Mouse (Mus musculus) limb, embryonic 11.5 days (tissue): ENCODE measurements around the gene Tmem59. TPM values are rescaled to one million over a fixed set of nuclear protein-coding genes. Genes with fewer than 3 reads are reported as not detected.

ENCODE experiments used
- ATAC-seq: fragments of 200-750 bp; cut with Nextera tagmentation; 2 replicates; pipeline ENCODE4 v1.8.0; 2017; ENCODE audit warnings: low read depth; ENCODE audit not compliant: insufficient number of reproducible peaks, low FRiP score, low TSS enrichment
- DNase-seq: peaks from one replicate; pipeline ENCODE4 v3.0.0-alpha.2; 2015; ENCODE audit warnings: low spot score
- H3K27ac ChIP-seq: fragments of 300-500 bp; sonication (generic); replicated peaks from 2 replicates; pipeline ENCODE4 v1.5.1; 2014; ENCODE audit warnings: low read depth, mild to moderate bottlenecking, low read length
- H3K27me3 ChIP-seq: fragments of 300-500 bp; sonication (generic); 2 replicates; pipeline ENCODE4 v1.6.1; 2014; ENCODE audit warnings: mild to moderate bottlenecking, low read length, mixed read lengths; ENCODE audit not compliant: control insufficient read depth, insufficient read depth
- H3K36me3 ChIP-seq: fragments of 300-500 bp; sonication (generic); 2 replicates; pipeline ENCODE4 v1.6.1; 2014; ENCODE audit warnings: mild to moderate bottlenecking, low read length, moderate library complexity, mixed read lengths; ENCODE audit not compliant: control insufficient read depth, insufficient read depth
- H3K4me1 ChIP-seq: fragments of 300-500 bp; sonication (generic); 2 replicates; pipeline ENCODE4 v1.6.1; 2014; ENCODE audit warnings: low read length, mixed read lengths; ENCODE audit not compliant: control insufficient read depth, insufficient read depth
- H3K4me2 ChIP-seq: fragments of 300-500 bp; sonication (generic); 2 replicates; pipeline ENCODE4 v1.6.1; 2014; ENCODE audit warnings: low read depth, mild to moderate bottlenecking, moderate library complexity; ENCODE audit not compliant: severe bottlenecking
- H3K4me3 ChIP-seq: fragments of 300-500 bp; sonication (generic); 2 replicates; pipeline ENCODE4 v1.5.1; 2014; ENCODE audit warnings: low read depth, low read length
- H3K9ac ChIP-seq: fragments of 300-500 bp; sonication (generic); 2 replicates; pipeline ENCODE4 v1.6.1; 2014; ENCODE audit warnings: mild to moderate bottlenecking, low read length
- H3K9me3 ChIP-seq: fragments of 300-500 bp; sonication (generic); 2 replicates; pipeline ENCODE4 v1.6.1; 2016; ENCODE audit warnings: low read length; ENCODE audit not compliant: control insufficient read depth
- WGBS: fragments of 180-500 bp; shearing (Covaris S2); extraction: QIAGEN DNeasy Blood & Tissue Kit; methylation state at CpG from one replicate; pipeline ENCODE4 v1.1.7; 2014; 5-methylcytosine and 5-hydroxymethylcytosine counted together
- polyA plus RNA-seq: library from polyadenylated mRNA; unstranded; fragments of >200 nt; fragmentation: Nextera tagmentation; extraction: Ambion mirVana; gene quantifications from 2 replicates; pipeline ENCODE4 v1.2.1, GENCODE M21; 2014

Gene Tmem59
- polyA plus RNA-seq, 1 experiment from 2014 or later = 295 TPM

DNA sequence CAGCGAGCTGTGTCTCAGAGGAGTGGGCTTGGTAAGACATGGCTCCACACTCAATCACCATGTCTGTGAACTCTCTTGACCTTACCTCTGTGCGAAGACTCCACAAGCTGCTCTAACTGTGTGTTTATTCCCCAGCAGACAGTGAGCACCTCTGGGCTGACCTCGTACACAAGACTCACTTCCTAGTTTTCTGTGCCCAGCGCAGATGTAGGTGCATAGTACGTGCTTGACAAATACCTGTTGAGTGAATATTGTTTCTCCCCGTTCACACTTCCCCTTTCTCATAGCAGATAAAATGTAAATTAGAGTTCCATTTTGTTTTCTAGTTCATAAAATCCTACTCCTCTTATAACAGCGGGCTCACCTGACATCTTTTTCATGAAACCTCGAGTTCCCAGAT, 34.7 kb upstream of the Tmem59 start:
- no peak overlapping the region for H3K4me3 ChIP-seq
- H3K9ac ChIP-seq = no peak overlapping the region
- no peak for ATAC-seq
- H3K27ac ChIP-seq = no peak overlapping the region
- DNase-seq = peak; percentile 20
- H3K36me3 ChIP-seq = peaks cover 7% of the 10 kb centered on the region
- H3K4me2 ChIP-seq = no peak overlapping the region
- 90% methylated on average over 8 of the region's 8 CpGs for WGBS
- no peaks in the 10 kb centered on the region for H3K9me3 ChIP-seq
- peaks cover 30% of the 10 kb centered on the region for H3K4me1 ChIP-seq
- H3K27me3 ChIP-seq = no peaks in the 10 kb centered on the region

DNA sequence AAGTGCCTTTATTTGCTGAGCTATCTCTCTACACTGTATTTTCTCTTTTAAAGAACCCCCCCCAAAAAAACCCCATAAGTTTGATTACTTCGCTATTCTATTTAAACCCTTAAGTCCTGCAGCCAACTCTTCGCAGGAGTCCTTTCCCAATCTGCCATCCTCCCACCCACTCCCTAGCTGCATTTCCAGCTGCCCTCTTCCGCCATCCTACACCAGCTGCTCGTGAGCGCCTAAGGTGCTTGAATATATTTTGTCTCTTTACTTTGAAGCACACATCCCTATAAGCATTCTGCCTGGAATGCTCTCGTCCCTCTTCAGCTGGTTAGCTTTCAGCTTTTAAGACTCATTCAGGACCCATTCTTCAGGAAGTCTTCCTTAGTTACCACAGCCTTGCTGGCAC, 27.2 kb upstream of the Tmem59 start:
- no peak for ATAC-seq
- peaks cover 7% of the 10 kb centered on the region for H3K36me3 ChIP-seq
- H3K9ac ChIP-seq = no peak overlapping the region
- H3K4me1 ChIP-seq = no peaks in the 10 kb centered on the region
- 85% methylated on average over 6 of the region's 6 CpGs for WGBS
- no peak overlapping the region for H3K27ac ChIP-seq
- no peak for DNase-seq
- no peaks in the 10 kb centered on the region for H3K9me3 ChIP-seq
- H3K4me3 ChIP-seq = no peak overlapping the region
- H3K27me3 ChIP-seq = no peaks in the 10 kb centered on the region
- no peak overlapping the region for H3K4me2 ChIP-seq

DNA sequence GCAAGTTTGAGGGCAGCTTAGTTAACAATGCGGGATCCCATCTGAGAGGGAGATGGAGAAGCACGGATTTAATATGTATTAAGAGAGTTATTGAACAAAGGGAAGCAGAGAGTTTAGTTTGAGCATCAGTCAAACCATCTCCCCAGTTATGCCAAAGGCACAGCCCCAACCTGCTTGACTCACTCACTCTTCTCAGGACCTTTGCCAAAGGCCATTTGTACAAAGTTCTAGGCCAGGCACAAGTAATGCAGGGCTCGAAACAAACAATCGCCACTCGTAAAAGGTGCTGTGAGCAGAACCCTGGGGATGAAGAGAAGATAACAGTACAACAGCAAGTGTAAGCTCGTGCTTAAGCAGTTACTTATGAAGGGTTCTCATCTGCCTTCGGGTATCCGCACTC, 25.6 kb upstream of the Tmem59 start:
- Histone ChIP-seq H3K4me3 (no peak overlapping the region), H3K27ac (no peak overlapping the region), H3K4me2 (no peak overlapping the region), H3K9ac (no peak overlapping the region), H3K9me3 (no peaks in the 10 kb centered on the region), H3K4me1 (peaks cover 3% of the 10 kb centered on the region; the same call in 1 of the 2 replicates), H3K36me3 (peaks cover 6% of the 10 kb centered on the region), H3K27me3 (no peaks in the 10 kb centered on the region)
- DNase-seq (no peak), ATAC-seq (no peak)
- 89% methylated on average over 8 of the region's 8 CpGs for WGBS

DNA sequence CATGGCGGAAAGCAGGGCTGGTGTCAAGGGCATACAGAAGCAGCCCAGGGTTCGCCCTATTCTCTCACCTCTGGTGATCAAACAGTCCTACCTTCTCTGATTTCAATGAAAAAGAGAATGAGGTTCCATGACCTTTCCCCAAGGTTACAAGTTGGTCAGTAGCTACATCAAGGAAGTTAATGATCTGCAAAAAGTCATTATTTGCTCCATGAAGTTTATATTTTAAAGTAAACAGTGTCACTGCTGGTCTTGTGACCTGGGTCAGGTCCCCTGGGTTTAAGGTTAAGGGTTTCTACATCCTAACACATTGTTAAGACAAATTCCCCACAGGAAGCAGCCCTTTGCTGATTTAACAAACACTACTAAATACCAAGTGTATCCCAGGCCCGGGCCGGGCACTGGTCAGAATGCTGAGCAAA, 21.2 kb upstream of the Tmem59 start:
- H3K27ac ChIP-seq = no peak overlapping the region
- no peak overlapping the region for H3K4me3 ChIP-seq
- no peak overlapping the region for H3K9ac ChIP-seq
- peaks cover 3% of the 10 kb centered on the region; the same call in 1 of the 2 replicates for H3K4me1 ChIP-seq
- ATAC-seq (no peak), DNase-seq (no peak)
- no peak overlapping the region for H3K4me2 ChIP-seq
- 59% methylated on average over 4 of the region's 4 CpGs for WGBS
- no peaks in the 10 kb centered on the region for H3K27me3 ChIP-seq
- H3K9me3 ChIP-seq = no peaks in the 10 kb centered on the region
- H3K36me3 ChIP-seq = peaks cover 10% of the 10 kb centered on the region

DNA sequence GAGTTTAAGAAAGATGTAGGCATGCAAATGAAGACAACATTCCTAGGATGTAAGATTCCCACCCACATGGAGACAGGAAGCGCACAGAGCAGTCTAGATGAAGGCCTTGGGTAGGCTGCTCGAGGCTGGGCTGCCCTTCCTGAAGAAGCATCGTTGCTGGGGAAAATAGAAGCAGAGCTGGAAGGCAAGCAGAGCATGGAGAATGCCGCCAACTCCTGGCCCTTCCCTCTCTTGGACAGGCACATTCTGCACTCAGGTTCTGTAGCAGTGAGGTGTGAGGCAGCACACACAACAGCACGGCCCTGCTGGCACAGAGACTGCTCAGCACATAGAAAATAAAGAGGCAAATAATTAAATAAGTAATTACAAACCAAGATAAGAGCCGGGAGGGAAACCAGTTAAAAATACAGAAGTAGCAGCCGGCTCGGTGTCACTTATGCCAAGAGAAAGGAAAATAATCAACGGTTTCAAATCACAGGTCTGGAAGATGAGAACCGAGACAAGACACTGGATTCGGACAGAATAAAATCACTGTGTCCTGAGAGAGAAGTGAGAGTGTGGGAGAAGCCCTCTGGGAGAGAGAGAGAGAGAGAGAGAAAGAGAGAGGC, 18.9 kb upstream of the Tmem59 start:
- H3K36me3 ChIP-seq = peaks cover 10% of the 10 kb centered on the region
- WGBS = 88% methylated on average over 11 of the region's 11 CpGs
- ATAC-seq = no peak
- no peak overlapping the region for H3K4me3 ChIP-seq
- no peak overlapping the region for H3K4me2 ChIP-seq
- H3K9ac ChIP-seq = no peak overlapping the region
- DNase-seq = no peak
- peaks cover 3% of the 10 kb centered on the region; the same call in 1 of the 2 replicates for H3K4me1 ChIP-seq
- H3K9me3 ChIP-seq = no peaks in the 10 kb centered on the region
- no peaks in the 10 kb centered on the region for H3K27me3 ChIP-seq
- no peak overlapping the region for H3K27ac ChIP-seq

DNA sequence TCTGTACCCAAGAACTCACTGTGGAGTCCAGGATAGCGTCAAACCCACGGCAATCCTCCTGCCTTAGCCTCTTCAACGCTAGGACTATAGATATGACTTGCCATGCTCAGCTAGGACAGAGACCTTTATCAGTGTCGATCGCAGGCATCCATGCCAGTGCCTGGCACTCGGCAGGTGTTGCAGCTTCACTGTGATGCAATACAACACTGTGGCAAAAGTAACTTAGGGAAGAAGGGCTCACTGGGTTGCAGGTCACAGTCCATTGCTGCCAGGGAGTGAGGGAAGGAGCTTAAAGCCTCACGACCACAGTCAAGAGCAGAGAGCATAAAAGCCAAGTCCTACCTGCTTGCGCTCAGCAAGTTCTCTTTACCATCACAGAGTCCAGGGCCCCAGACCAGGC, 18.0 kb upstream of the Tmem59 start:
- WGBS = 91% methylated on average over 8 of the region's 8 CpGs
- H3K36me3 ChIP-seq = peaks cover 10% of the 10 kb centered on the region

DNA sequence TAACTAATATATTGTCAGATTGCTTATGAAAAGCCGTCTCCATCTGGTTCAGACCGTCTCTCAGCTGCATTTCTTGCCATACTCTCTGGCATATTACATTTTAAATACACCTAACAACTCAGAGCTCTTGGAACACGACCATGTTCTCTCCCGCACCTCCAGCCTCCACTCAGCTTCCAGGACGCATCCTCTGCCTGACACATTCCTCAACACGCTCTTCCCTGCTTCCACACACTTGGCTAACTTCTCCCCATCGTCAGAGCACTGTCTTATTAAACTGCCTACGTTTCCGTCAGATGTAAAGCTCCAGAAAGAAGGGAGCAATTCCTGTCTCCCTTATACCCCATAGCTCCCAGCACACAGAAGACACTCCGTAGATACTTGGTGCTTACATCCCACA, 14.9 kb upstream of the Tmem59 start:
- Histone ChIP-seq H3K4me2 (no peak overlapping the region), H3K4me3 (no peak overlapping the region), H3K27ac (no peak overlapping the region), H3K36me3 (peaks cover 4% of the 10 kb centered on the region; the same call in 1 of the 2 replicates), H3K9me3 (no peaks in the 10 kb centered on the region), H3K4me1 (no peaks in the 10 kb centered on the region), H3K9ac (no peak overlapping the region), H3K27me3 (no peaks in the 10 kb centered on the region)
- 88% methylated on average over 10 of the region's 10 CpGs for WGBS
- ATAC-seq (no peak), DNase-seq (no peak)

More for the DNA sequence above, 18.0 kb upstream of the Tmem59 start:
- H3K9me3 ChIP-seq = no peaks in the 10 kb centered on the region
- DNase-seq (no peak), ATAC-seq (no peak)
- H3K27me3 ChIP-seq = no peaks in the 10 kb centered on the region
- H3K4me2 ChIP-seq = no peak overlapping the region
- no peak overlapping the region for H3K9ac ChIP-seq
- no peak overlapping the region for H3K27ac ChIP-seq
- no peak overlapping the region for H3K4me3 ChIP-seq
- peaks cover 3% of the 10 kb centered on the region; the same call in 1 of the 2 replicates for H3K4me1 ChIP-seq

DNA sequence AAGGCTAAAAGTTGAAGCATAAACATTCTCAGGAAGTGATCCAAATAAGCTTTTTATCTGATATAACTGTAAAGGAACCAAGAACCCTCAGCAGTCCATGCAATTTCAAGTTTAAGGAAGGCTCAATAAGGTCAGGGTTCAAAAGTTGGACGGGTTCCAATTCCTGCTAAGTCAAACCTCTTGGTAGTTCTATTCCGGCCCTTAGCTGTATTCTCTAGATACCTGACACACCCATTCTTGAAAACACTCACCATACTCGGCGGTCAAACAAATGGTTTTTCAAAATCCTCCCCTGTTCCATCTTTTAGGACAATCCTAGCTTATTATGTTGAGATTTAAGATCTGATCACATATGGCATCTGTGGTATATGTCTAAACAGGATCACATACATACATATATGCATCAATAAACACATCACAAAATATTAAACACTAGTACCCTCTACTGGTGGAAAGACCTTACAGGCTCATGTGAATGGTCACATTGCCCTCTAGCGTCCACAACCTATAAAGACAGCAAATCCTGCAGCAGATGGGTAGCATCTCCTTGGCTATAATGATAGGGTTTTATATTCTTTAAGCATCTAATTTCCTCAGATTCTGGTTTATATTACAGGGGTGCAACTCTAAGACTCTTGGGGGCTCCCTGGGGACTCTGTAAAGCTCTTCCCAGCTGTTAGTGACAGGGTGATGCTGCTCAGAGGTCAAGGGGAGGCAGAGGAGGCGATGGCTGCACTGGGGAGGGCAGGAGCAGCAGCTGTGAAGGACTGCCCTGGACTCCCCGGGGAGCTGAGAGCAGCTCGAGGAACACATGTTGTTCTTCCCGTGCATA, 14.2 kb upstream of the Tmem59 start:
- no peaks in the 10 kb centered on the region for H3K9me3 ChIP-seq
- ATAC-seq (0 out of 2 replicates have a peak, but pooled peaks have one; percentile 47), DNase-seq (peak; percentile 77)
- peaks cover 4% of the 10 kb centered on the region; the same call in 1 of the 2 replicates for H3K36me3 ChIP-seq
- H3K4me3 ChIP-seq = no peak overlapping the region
- H3K9ac ChIP-seq = no peak overlapping the region
- no peaks in the 10 kb centered on the region for H3K27me3 ChIP-seq
- 54% methylated on average over 9 of the region's 9 CpGs for WGBS
- no peaks in the 10 kb centered on the region for H3K4me1 ChIP-seq
- H3K27ac ChIP-seq = no peak overlapping the region
- no peak overlapping the region for H3K4me2 ChIP-seq
